Mouse (Mus musculus) 3134 (cell line): ENCODE measurements around the gene Rcan2.
A peak's percentile ranks its signal among the peaks of the same experiment; 100 is the strongest.

ENCODE experiments used
- DNase-seq: peaks from one replicate; pipeline ENCODE4 v3.0.0-alpha.2; 2011; ENCODE audit warnings: low spot score; ENCODE audit not compliant: insufficient read length; ENCODE audit errors: extremely low read depth

The Rcan2 gene

GRCm38 (mm10) chr17:44061289-44061890 is 260.2 kb downstream of the Rcan2 start:
- no peak for DNase-seq

DNA sequence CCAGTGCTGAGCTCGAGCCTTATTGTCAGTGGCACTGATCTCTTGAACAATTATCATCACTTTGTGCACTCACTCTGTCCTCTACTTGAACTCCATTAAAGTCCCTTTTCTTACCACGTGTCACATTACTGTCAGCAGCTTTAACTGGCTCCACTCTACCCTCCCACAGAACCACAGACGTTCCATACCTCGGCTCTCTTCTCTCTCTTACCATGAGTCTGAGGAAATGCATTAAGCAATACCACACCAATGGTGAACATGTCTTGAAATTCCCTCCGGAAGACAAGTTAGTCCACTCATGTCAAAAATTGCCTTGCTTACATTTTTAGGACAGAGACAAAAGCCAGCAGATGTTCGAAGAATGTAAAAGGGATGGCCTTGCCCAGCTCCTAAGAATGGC is 267.7 kb downstream of the Rcan2 start:
- DNase-seq: no peak

GRCm38 (mm10) chr17:44071680-44072079 is 270.5 kb downstream of the Rcan2 start:
- DNase-seq: no peak

DNA sequence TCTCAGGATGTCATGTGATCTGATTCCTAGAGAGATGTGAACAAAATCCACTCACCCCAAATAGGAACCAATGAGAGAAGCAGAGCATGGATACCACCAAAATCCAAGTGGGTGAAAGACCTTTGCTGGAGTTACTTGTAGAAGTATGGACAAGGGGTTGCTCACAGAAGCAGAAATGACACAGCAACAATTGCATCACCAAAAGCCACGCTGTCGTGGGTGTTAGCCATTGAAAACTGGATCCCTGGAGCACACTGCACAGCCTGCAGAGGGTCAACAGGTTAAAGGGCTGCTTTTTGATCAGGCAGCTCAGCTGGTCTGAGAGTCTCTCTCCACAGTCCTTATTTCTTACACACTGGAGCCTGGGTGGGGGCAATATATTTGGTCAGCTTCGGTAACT is 274.4 kb downstream of the Rcan2 start:
- no peak for DNase-seq

GRCm38 (mm10) chr17:44076051-44076680 is 275.0 kb downstream of the Rcan2 start:
- peak; percentile 27 for DNase-seq

DNA sequence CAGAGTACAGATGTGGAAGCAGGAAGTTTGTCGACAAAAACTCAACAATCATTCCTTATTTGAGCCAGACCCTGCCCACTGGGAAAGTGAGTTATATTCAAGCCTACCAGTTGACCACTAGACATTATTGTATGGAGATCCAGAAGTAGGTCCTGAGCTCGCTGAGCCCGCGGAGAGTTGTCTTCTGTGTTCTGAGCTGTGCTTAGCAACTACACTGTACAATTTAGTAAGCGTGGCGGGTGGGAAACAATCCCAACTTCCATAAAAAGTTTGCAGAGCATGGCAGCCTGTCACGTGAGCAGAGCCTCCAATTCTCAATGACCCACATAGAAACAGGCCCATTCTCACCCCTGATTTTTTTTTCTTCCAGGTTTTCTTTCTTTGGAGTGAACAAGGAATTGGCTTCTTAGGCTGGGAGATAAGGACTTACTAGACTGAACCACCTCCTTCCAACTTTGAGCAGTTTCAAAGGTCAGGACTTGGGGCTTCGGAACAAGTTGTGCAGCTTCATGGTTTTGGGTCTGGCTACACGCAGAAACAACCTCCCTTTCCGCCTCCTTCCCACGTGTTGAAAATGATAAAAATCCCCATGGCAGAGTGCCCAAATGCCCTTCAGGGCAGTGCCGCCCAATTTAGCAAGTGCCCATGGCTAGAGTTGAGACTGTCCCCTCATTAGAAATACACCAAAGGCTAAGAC is 276.1 kb downstream of the Rcan2 start:
- no peak for DNase-seq

DNA sequence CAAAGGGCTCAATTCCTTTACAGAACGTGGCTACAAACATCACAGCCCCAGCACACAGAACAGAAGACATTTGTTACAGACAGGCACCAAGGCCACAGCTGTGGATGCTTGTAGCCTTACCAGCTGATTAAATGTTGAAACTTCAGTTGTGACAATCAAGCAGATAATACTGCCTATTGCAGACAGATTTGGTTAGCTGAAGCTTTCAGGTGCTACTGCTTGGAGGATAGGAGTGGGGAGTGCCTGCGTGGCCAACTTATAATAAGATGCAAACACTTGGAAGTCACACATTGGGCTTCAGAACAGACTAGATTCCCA is 276.7 kb downstream of the Rcan2 start:
- no peak for DNase-seq

- DNase-seq: peak; percentile 67
Measured at GRCm38 (mm10) chr17:44078631-44079350, 277.6 kb downstream of the Rcan2 start, which contains the start of gene Enpp5. Gene Enpp5, plus strand, starts transcription at chr17:44078813.

- DNase-seq: no peak
Measured at GRCm38 (mm10) chr17:44083156-44083555, 282.0 kb downstream of the Rcan2 start.

DNA sequence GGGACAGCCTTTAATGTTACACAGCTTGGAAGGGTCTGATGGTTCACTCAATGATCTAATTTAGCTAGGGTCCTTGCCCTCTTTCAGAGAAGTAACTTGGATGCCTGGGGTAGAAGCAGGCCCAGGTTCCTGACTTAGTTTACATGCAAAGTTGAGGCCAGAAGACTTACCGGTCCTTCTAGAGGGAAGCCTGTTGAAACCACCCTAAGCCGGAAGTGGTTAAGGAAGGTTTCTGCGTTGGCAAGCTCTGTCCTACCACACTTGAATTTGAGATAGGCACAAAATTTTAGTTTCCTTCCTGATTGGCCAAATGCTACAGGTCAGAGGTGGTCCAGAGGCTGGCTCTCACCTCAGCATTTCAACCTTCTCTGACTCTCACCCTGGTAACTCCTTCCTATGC is 287.1 kb downstream of the Rcan2 start:
- no peak for DNase-seq
